Mouse (Mus musculus): ENCODE results near the gene Gpx6. TPM values are rescaled to one million over a fixed set of nuclear protein-coding genes. Genes with fewer than 3 reads are reported as not detected.

The Gpx6 gene
- polyA plus RNA-seq, 1 experiment from 2014 or later = not detected

GRCm38 (mm10) chr13:21327424-21327823 lies 15.5 kb downstream of the Gpx6 start:
- H3K9me3 ChIP-seq (ENCODE audit: control insufficient read depth, low read length) = no peaks in the 10 kb centered on the region
- no peaks in the 10 kb centered on the region for H3K36me3 ChIP-seq (ENCODE audit: control insufficient read depth, insufficient read depth, low read length)
- DNase-seq (ENCODE audit: low spot score) (peak; percentile 50), ATAC-seq (ENCODE audit: low read depth) (peak; percentile 70; the same call in 1 of the 2 replicates)
- peak overlapping the region; percentile 44 for H3K4me3 ChIP-seq (ENCODE audit: low read depth, low read length)
- no peak overlapping the region for H3K27ac ChIP-seq (replicated peaks; ENCODE audit: low read depth, low read length)
- H3K27me3 ChIP-seq (replicated peaks; ENCODE audit: control insufficient read depth, insufficient read depth, low read length) = peaks cover 8% of the 10 kb centered on the region; the same call in 1 of the 2 replicates
- peak overlapping the region; percentile 38 for H3K9ac ChIP-seq (ENCODE audit: low read depth, low read length)
- no peaks in the 10 kb centered on the region; the same call in 1 of the 2 replicates for H3K4me1 ChIP-seq (ENCODE audit: control insufficient read depth, insufficient read depth, low read length)
- under 1% methylated on average over 9 of the region's 9 CpGs for WGBS
- peak overlapping the region; percentile 61 for H3K4me2 ChIP-seq (ENCODE audit: low read depth, low read length)

- ATAC-seq (ENCODE audit: low read depth) (no peak), DNase-seq (ENCODE audit: low spot score) (no peak)
- H3K36me3 ChIP-seq (ENCODE audit: control insufficient read depth, insufficient read depth, low read length) = no peaks in the 10 kb centered on the region
- H3K4me1 ChIP-seq (ENCODE audit: control insufficient read depth, insufficient read depth, low read length) = no peaks in the 10 kb centered on the region
- H3K27ac ChIP-seq (replicated peaks; ENCODE audit: low read depth, low read length) = no peak within 1 kb of the TSS
- H3K9ac ChIP-seq (ENCODE audit: low read depth, low read length) = no peak within 1 kb of the TSS
- H3K4me2 ChIP-seq (ENCODE audit: low read depth, low read length) = no peak within 1 kb of the TSS
- H3K27me3 ChIP-seq (replicated peaks; ENCODE audit: control insufficient read depth, insufficient read depth, low read length) = no peaks in the 10 kb centered on the region
- 87% methylated on average over 1 of the region's 1 CpGs for WGBS
- H3K4me3 ChIP-seq (ENCODE audit: low read depth, low read length) = no peak within 1 kb of the TSS
- no peaks in the 10 kb centered on the region for H3K9me3 ChIP-seq (ENCODE audit: control insufficient read depth, low read length)
Measured at GRCm38 (mm10) chr13:21346610-21347009, 34.7 kb downstream of the Gpx6 start, which contains the start of gene Olfr1367. Olfr1367 (plus strand) TSS chr13:21346910.

GRCm38 (mm10) chr13:21350593-21350992 lies 38.7 kb downstream of the Gpx6 start:
- H3K9me3 ChIP-seq (ENCODE audit: control insufficient read depth, low read length) = no peaks in the 10 kb centered on the region
- no peak for DNase-seq (ENCODE audit: low spot score)
- H3K4me3 ChIP-seq (ENCODE audit: low read depth, low read length) = no peak overlapping the region
- no peaks in the 10 kb centered on the region for H3K36me3 ChIP-seq (ENCODE audit: control insufficient read depth, insufficient read depth, low read length)
- ATAC-seq (ENCODE audit: low read depth) = no peak
- no peak overlapping the region for H3K9ac ChIP-seq (ENCODE audit: low read depth, low read length)
- no peaks in the 10 kb centered on the region for H3K27me3 ChIP-seq (replicated peaks; ENCODE audit: control insufficient read depth, insufficient read depth, low read length)
- H3K4me2 ChIP-seq (ENCODE audit: low read depth, low read length) = no peak overlapping the region
- no peak overlapping the region for H3K27ac ChIP-seq (replicated peaks; ENCODE audit: low read depth, low read length)
- no peaks in the 10 kb centered on the region for H3K4me1 ChIP-seq (ENCODE audit: control insufficient read depth, insufficient read depth, low read length)

GRCm38 (mm10) chr13:21362621-21363248 lies 50.8 kb downstream of the Gpx6 start, which contains the start of gene Zscan12:
Zscan12 (plus strand) TSS chr13:21362820.
- no peaks in the 10 kb centered on the region for H3K9me3 ChIP-seq (ENCODE audit: control insufficient read depth, low read length)
- peaks cover 19% of the 10 kb centered on the region for H3K4me1 ChIP-seq (ENCODE audit: control insufficient read depth, insufficient read depth, low read length)
- peak within 1 kb of the TSS; percentile 82 for H3K27ac ChIP-seq (replicated peaks; ENCODE audit: low read depth, low read length)
- WGBS = under 1% methylated on average over 27 of the region's 29 CpGs
- ATAC-seq (ENCODE audit: low read depth) = peak; percentile 100
- peak within 1 kb of the TSS; percentile 77 for H3K9ac ChIP-seq (ENCODE audit: low read depth, low read length)
- H3K36me3 ChIP-seq (ENCODE audit: control insufficient read depth, insufficient read depth, low read length) = peaks cover 11% of the 10 kb centered on the region; the same call in 1 of the 2 replicates
- H3K27me3 ChIP-seq (replicated peaks; ENCODE audit: control insufficient read depth, insufficient read depth, low read length) = no peaks in the 10 kb centered on the region
- DNase-seq (ENCODE audit: low spot score) = peak; percentile 99
- peak within 1 kb of the TSS; percentile 67 for H3K4me3 ChIP-seq (ENCODE audit: low read depth, low read length)
- peak within 1 kb of the TSS; percentile 67 for H3K4me2 ChIP-seq (ENCODE audit: low read depth, low read length)

- no peaks in the 10 kb centered on the region for H3K9me3 ChIP-seq (ENCODE audit: control insufficient read depth, low read length)
- peaks cover 16% of the 10 kb centered on the region for H3K36me3 ChIP-seq (ENCODE audit: control insufficient read depth, insufficient read depth, low read length)
- H3K27me3 ChIP-seq (replicated peaks; ENCODE audit: control insufficient read depth, insufficient read depth, low read length) = no peaks in the 10 kb centered on the region
- WGBS = 66% methylated on average over 12 of the region's 12 CpGs
- peak overlapping the region; percentile 67 for H3K4me3 ChIP-seq (ENCODE audit: low read depth, low read length)
- peaks cover 19% of the 10 kb centered on the region for H3K4me1 ChIP-seq (ENCODE audit: control insufficient read depth, insufficient read depth, low read length)
- H3K4me2 ChIP-seq (ENCODE audit: low read depth, low read length) = peak overlapping the region; percentile 67
- no peak overlapping the region for H3K27ac ChIP-seq (replicated peaks; ENCODE audit: low read depth, low read length)
- no peak for ATAC-seq (ENCODE audit: low read depth)
- H3K9ac ChIP-seq (ENCODE audit: low read depth, low read length) = peak overlapping the region; percentile 77
- no peak for DNase-seq (ENCODE audit: low spot score)
Measured at GRCm38 (mm10) chr13:21363719-21364118, 51.8 kb downstream of the Gpx6 start.

GRCm38 (mm10) chr13:21366635-21367034 lies 54.7 kb downstream of the Gpx6 start:
- H3K36me3 ChIP-seq (ENCODE audit: control insufficient read depth, insufficient read depth, low read length) = peaks cover 39% of the 10 kb centered on the region
- no peaks in the 10 kb centered on the region for H3K27me3 ChIP-seq (replicated peaks; ENCODE audit: control insufficient read depth, insufficient read depth, low read length)
- ATAC-seq (ENCODE audit: low read depth) (no peak), DNase-seq (ENCODE audit: low spot score) (no peak)
- no peaks in the 10 kb centered on the region for H3K9me3 ChIP-seq (ENCODE audit: control insufficient read depth, low read length)
- WGBS = 73% methylated on average over 6 of the region's 6 CpGs
- H3K4me1 ChIP-seq (ENCODE audit: control insufficient read depth, insufficient read depth, low read length) = peaks cover 19% of the 10 kb centered on the region
- H3K4me2 ChIP-seq (ENCODE audit: low read depth, low read length) = no peak overlapping the region
- no peak overlapping the region for H3K27ac ChIP-seq (replicated peaks; ENCODE audit: low read depth, low read length)
- H3K9ac ChIP-seq (ENCODE audit: low read depth, low read length) = no peak overlapping the region
- no peak overlapping the region for H3K4me3 ChIP-seq (ENCODE audit: low read depth, low read length)

Other genes with a start within 250 kb of the Gpx6 start
- 0.17 and 0.47 TPM in 2 replicates for gene Olfr1370, start 237.2 kb upstream of the Gpx6 start, polyA plus RNA-seq (2014; fragmentation: Nextera tagmentation; extraction: Ambion mirVana)
- gene Olfr1369-ps1, start 200.6 kb upstream of the Gpx6 start, polyA plus RNA-seq (2014; fragmentation: Nextera tagmentation; extraction: Ambion mirVana) = 0.15 TPM in 1 of 2 replicates, not detected in the other
- 0.18 TPM in 1 of 2 replicates, not detected in the other for gene Olfr263, start 182.5 kb upstream of the Gpx6 start, polyA plus RNA-seq (2014; fragmentation: Nextera tagmentation; extraction: Ambion mirVana)
- not detected in 2 replicates for gene Olfr1368, start 166.3 kb upstream of the Gpx6 start, polyA plus RNA-seq (2014; fragmentation: Nextera tagmentation; extraction: Ambion mirVana)
- 111 and 127 TPM in 2 replicates for gene Trim27, start 132.7 kb upstream of the Gpx6 start, polyA plus RNA-seq (2014; fragmentation: Nextera tagmentation; extraction: Ambion mirVana)
- not detected in 2 replicates for gene Gpx5, start 19.4 kb upstream of the Gpx6 start, polyA plus RNA-seq (2014; fragmentation: Nextera tagmentation; extraction: Ambion mirVana)
- gene Olfr1367, start 34.8 kb downstream of the Gpx6 start, polyA plus RNA-seq (2014; fragmentation: Nextera tagmentation; extraction: Ambion mirVana) = not detected in 2 replicates
- gene Zscan12, start 50.7 kb downstream of the Gpx6 start, polyA plus RNA-seq (2014; fragmentation: Nextera tagmentation; extraction: Ambion mirVana) = 11.1 and 12.7 TPM in 2 replicates
- gene Zkscan3, start 90.6 kb downstream of the Gpx6 start, polyA plus RNA-seq (2014; fragmentation: Nextera tagmentation; extraction: Ambion mirVana) = 62.9 and 70.1 TPM in 2 replicates
- gene Pgbd1, start 128.9 kb downstream of the Gpx6 start, polyA plus RNA-seq (2014; fragmentation: Nextera tagmentation; extraction: Ambion mirVana) = 2.3 and 2.5 TPM in 2 replicates
- gene Zscan26, start 141.6 kb downstream of the Gpx6 start, polyA plus RNA-seq (2014; fragmentation: Nextera tagmentation; extraction: Ambion mirVana) = 14.1 and 14.9 TPM in 2 replicates
- gene Nkapl, start 156.4 kb downstream of the Gpx6 start, polyA plus RNA-seq (2014; fragmentation: Nextera tagmentation; extraction: Ambion mirVana) = 2.7 and 2.9 TPM in 2 replicates
- 3.3 and 3.4 TPM in 2 replicates for gene Zkscan4, start 166.8 kb downstream of the Gpx6 start, polyA plus RNA-seq (2014; fragmentation: Nextera tagmentation; extraction: Ambion mirVana)
- gene Gm10065, start 167.3 kb downstream of the Gpx6 start, polyA plus RNA-seq (2014; fragmentation: Nextera tagmentation; extraction: Ambion mirVana) = not detected in 2 replicates
- gene AK157302, start 183.1 kb downstream of the Gpx6 start, polyA plus RNA-seq (2014; fragmentation: Nextera tagmentation; extraction: Ambion mirVana) = 0.11 and 0.79 TPM in 2 replicates
- 5.9 and 6.8 TPM in 2 replicates for gene Gm11273, start 189.3 kb downstream of the Gpx6 start, polyA plus RNA-seq (2014; fragmentation: Nextera tagmentation; extraction: Ambion mirVana)
- 8.5 and 9.8 TPM in 2 replicates for gene Zkscan8, start 219.0 kb downstream of the Gpx6 start, polyA plus RNA-seq (2014; fragmentation: Nextera tagmentation; extraction: Ambion mirVana)
- gene Olfr1366, start 230.7 kb downstream of the Gpx6 start, polyA plus RNA-seq (2014; fragmentation: Nextera tagmentation; extraction: Ambion mirVana) = 0.14 and 0.28 TPM in 2 replicates
- gene Olfr1535, start 247.8 kb downstream of the Gpx6 start, polyA plus RNA-seq (2014; fragmentation: Nextera tagmentation; extraction: Ambion mirVana) = 0.12 TPM in 1 of 2 replicates, not detected in the other

All from embryonic facial prominence, embryonic 14.5 days (tissue).